Mouse (Mus musculus): Measurements from ENCODE around the gene Ndufaf2.

GRCm38 (mm10) chr13:107959891-107960290 lies 198.5 kb downstream of the Ndufaf2 start:
- TF ChIP-seq CHD2 (IDR thresholded peaks at IDR 0.05; ENCODE audit: low read length) (no peak), SIN3A (IDR thresholded peaks at IDR 0.05; ENCODE audit: low read length) (no peak), POLR2A (IDR thresholded peaks at IDR 0.05; ENCODE audit: low read depth, low read length) (no peak), CTCF (conservative IDR thresholded peaks at IDR 0.05 in 1 of 2, IDR thresholded peaks at IDR 0.05 in 1 of 2; ENCODE audit: low read depth in 2 of 2, low read length in 2 of 2) (no peak), USF1 (IDR thresholded peaks at IDR 0.05; ENCODE audit: low read depth, low read length) (no peak)

Data from CH12.LX (cell line).